Mouse (Mus musculus) kidney, postnatal 36 days (tissue): ENCODE measurements around the gene Irs2.

Source experiments
- DNase-seq, 2 experiments: peaks; one replicate each; pipeline ENCODE4 v3.0.0; 2021 to 2022; ENCODE audit warnings: mixed read lengths in 2 of 2

The Irs2 gene

DNA sequence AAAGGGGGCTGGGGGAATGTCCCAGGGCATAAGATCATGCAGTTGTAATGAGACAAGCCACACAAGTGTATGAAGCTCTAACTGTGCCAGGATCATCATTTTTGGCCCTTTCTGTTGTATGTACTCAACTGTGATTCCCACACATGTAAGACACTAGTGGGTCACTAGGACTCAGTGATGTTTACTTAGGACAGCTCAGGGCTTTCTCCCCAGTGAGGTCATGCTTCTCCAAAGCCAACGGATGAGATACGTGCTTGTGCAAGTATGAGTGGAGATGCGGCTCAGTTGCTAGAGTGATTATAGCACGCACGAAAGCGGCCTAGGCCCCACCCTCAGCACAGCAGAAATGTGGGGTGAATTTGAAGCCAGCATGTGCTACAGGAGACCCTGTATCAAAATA, 27.4 kb downstream of the Irs2 start:
- no peak for DNase-seq

DNA sequence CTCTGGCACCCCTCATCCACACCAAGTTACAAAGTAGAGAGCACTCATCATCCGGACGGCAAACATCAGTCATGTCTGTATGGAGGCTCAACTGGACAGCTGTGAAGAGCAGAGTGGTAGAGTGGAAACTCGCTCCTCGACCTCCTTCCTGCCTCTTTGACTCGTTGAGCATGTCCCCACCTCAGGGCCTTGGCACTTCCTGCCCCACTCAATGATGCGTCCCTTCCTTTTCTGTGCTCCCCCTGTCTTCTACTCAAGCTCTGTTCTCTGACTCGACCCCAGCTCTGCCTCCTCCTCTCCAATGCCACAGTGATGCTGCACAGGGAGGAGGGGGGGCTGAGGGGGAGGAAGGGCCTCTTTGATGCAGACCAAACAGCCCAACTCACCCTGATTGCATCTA, 28.3 kb downstream of the Irs2 start:
- no peak for DNase-seq

DNA sequence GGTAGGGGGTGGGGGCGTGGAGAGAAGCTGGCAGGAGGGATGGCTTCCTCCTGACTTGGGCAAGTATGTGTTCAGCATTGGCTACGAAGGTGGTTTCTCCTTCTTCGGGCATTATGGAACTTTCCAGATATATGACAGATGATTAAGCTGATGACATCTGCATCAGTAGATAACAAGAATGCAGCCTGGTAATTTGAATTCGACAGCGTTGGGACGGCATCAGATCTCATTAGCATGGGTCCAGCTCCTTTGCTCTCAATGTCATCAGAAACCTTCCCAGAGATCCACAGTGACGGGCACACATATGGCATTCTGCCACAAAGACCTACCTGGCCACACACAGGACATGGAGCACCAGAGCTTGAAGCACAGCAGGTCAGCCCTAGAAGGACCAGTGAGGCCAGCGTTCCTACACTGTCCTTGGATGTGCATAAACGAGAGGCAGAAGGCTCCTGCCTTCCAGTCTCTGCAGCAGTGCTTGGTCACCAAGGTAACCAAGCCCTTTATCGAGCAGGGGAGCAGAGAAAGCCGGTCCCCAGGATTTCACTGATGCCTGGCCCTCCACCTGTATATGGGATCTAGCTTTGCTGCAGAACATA, 29.0 kb downstream of the Irs2 start:
- DNase-seq = no peak

DNA sequence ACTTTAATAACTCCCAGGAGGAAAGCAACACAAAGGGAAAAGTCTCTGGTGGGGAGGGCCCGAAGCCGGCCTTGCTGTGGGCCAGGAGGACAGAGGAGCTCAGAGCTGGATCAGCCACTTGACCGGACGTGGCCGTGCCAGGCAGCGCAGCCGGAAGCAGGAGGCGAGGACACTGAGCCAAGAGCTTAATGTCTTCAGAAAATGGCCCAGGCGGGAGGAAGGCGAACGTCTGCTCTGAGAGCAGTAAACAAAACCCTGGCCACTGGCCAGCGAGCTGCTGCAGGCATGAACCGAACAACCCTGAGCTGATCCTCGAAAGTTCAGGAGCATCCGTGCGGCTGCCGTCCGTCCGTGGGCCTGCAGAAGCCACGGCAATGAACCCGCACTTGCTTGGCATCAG, 29.9 kb downstream of the Irs2 start:
- peak; percentile 86 to 87 for DNase-seq

DNA sequence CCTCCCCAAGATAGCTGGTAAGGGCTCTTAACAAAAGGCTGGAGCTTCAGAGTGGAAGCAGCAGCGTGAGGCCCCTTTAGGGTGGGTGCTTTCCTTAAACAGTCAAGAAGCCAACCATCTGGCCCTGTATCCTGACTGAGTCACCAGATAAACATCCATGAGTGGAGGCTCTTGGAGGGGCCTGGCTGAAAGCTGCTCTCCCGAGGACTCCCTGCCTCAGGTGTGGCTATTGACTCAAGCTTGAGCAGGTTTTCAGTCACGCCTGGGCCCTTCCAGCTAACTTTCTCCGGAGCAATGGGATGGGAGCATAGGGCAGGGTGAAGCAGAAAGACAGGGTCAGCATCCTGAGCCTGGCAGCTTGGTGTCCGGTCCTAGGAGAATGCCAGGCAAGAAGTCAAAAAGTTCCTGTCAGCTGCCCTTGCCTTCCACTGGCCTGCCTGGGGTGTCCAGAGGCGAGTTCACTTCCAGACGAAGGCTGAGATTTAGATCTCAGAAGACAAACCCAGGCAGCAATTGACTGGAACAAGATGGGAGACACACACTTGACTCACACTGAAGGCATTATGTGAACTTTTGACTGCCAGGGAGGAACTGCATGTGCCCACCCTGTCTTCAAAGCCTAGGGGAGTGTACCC, 30.4 kb downstream of the Irs2 start:
- DNase-seq = no peak

DNA sequence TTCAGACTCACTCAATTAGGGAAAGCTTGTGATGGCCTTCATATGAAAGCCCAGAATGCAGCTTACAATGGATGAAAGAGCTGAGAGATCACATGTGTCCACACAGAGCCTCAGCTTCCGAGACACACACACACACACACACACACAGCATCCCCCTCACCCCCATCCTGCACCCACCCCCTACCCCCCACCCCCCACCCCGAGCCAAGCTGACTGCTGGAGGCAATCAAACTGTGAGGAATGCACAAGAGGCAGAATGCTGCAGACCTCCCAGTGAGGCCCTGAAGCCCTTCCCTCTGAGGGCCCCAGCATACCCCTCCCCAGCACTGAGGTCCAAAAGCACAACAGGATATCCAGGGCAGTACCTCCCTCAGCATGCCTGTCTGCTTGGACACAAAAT, 33.6 kb downstream of the Irs2 start:
- DNase-seq = no peak

DNA sequence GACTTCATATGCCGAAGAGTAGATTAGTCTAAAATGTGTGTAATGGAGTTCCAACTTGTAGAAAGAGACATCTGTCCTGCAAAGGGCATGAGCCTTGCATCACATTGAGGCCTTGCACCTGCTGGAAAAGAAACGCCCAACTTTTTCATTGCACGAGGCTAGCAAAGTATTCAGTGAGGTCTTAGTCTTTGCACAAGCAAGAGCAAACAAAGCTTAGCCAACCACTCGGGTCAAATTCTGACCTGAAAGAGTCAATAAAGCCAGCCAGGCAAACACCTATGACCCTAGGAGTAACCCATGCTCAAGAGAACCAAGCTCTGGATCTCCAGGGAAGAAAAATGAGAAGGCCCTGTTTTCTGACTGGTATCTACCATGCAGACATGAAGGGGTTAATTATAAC, 34.1 kb downstream of the Irs2 start:
- DNase-seq = no peak

DNA sequence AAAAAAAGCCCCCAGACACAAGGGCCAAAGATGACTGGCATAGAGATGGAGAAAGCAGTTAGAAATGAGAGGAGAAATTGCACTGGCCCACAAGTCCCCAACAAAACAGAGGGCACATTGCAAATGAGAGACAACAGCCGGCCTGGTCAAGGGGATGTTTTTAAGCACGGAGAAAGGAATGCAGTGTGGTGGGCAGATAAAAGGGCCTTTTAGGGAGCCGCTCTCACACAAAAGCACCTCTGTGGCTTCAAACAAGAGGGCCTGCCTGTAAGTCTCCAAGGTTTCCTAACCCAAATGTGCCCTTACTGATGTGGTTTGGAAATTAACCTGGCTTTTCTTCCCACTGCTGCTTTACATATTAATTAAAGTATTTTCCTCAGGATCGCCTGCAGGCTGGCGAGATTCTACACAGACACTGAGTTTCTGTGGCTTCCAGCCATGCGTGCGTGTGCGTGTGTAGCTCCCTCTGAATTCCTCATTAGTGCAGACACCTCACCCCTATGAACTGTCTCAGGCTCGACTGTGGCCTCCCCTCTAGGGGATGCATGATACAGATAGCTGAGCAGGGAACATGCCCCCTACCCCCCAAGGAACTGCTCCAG, 35.3 kb downstream of the Irs2 start:
- DNase-seq = no peak

DNA sequence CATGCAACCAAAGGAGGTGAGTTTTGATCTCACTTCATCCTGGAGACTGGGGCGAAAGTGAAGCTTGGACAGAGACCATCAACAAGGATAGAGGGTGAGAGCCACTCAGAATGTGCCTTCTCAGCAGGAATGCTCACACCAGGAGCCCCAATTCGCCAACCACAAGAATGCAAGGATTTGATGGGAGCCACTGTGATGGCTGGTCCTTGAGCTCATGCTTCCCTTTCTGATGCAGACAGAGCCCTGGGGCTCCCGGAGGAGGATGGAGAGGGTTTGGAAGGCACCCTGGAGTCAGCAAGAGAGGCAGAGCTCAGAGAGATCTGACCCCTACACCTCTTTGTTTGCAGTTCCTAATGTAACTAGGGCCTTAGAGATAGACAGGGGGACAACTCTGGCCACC, 36.3 kb downstream of the Irs2 start:
- DNase-seq = no peak

DNA sequence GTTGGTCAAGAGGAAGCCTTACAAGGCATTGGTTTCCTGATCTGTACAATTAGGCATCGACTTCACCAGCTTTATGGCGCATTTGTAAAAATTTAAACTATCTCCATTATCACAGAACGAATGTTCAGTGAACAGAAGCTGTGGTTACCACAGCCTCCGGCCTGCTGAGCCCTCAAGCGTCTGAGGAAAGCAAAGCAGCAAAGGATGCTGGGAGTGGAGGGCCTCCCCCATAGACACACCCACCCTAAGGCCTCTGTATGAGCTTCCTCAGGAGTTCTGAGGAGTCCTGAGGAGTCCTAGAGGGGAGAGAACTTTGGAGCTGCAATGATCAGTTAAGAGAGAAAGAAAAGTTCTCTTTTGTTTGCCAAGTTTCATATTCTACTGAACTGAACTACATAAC, 36.7 kb downstream of the Irs2 start:
- DNase-seq = no peak

DNA sequence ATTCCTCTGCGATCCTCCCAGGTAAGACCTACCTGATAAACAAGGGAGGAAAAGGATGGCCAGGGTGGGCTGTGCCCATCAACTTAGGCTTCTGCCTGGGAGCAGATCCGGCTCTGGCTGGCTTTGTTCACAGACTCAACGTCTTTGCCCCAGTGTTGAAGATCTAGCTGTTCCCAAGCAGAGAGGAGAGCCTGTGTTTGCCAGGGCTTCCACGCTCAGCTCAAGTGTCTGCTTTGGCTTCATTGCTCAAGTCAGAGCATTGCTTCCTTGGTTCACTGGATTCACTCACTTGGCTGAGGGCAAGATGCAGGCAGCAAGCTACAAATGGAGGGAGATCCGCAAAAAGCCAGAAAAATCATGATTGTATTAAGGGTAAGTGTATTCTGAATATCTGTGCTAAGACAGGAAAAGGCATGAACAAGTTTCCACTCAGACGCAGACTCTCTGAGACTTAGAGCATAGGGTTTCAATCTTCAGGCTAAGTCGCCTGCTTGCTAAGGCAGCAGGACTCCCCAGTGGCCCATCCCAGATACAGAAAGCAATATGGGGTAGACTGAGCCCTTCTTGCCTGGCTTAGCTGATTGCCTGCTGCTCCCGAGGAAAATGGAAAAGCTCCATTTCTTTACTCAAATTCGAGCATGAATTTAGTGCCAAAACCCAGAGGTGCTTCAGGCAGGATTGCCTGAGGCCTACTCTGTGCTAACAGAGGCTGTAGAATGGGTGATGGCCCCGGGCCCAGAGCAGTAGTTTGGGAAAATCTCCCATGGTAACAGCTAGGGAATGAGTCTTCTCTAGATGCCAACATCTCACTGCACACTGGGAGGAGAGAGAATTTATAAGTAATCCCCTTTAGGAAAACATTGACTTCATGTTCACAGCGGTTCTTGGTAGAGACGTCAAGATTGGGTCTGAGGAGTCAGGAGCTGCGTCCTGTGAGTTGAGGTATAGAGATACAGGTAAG, 37.5 kb downstream of the Irs2 start:
- peak; percentile 49 to 56 for DNase-seq

DNA sequence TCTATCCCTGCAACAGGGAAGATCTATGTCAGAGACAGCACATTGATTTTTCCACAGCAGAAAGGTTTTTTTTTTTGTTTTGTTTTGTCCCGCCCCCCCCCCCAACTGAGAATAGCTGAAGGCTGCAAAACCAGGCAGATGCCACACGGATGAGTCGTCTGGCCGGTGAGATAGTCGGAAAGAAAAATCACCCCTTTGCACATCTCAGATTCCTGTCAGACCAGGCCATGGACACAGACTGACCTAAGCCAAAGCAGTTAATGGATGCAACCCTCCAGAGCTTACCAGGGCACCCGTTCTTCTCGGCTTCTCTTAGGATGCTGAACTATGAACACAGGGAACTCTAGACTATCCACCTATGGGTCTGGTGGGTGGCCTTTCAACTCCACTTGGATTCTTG, 39.6 kb downstream of the Irs2 start:
- DNase-seq = no peak

DNA sequence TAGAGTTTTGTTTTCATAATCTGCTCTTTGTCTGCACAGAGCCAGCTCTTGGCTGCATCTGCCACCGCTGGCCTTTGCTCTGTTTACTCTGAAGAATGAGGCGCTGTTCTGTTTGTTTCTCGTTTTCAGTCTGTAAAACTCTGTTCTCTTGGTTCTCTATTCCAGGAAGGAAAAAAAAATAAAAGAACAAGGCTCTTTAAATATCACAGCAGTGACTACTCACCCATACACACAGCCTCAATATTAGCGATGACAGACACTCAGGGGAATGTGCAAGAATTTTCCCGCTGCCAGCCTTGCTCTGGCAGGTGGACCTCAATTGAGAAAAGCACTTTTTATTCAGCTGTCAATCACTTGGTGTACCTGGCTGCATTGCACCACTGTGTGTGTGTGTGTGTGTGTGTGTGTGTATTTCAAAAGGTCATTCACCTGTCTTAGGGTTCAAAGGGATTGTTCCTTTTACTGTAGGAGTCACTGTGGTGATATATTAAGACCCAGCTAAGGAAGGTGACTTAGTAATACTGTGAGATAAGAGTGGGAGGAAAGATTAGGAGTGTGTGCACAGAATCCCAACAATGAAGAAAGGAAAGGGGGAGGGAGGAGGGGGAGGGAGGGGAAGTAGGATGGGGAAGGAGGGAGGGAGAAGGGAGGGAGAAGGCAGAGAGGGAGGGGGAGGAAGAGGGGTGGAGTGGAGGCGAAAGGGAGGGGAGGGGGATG, 42.7 kb downstream of the Irs2 start:
- DNase-seq = peak; percentile 50 to 70

DNA sequence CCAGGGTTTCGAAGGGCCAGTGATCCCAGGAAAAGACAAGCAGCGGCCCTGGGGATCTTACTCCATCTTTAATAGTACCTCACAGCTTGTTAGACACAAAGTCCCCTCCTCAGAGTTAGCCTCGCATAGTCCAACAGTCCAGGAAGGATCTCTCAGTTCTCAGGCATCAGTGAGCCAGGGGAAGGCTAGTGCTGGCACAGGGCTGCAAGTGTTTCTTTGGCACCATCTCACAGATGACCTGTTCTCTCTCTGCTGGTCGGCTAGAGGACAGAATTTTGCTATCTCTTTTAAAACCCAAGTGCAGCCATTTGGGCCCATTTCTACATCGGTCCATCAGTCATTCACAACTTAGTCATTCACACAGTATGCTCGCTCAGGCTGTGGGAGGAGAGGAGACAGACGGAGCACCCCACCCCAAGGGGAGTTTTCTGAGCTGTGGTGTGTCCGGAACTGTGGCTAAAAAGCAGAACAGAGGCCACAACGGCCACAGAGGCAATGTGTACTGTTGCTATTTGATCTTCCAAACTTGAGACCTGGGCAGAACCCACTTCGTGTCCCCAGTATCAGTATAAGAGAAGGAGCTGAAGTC, 43.7 kb downstream of the Irs2 start:
- DNase-seq = peak in 1 of 2 experiments; percentile 40

DNA sequence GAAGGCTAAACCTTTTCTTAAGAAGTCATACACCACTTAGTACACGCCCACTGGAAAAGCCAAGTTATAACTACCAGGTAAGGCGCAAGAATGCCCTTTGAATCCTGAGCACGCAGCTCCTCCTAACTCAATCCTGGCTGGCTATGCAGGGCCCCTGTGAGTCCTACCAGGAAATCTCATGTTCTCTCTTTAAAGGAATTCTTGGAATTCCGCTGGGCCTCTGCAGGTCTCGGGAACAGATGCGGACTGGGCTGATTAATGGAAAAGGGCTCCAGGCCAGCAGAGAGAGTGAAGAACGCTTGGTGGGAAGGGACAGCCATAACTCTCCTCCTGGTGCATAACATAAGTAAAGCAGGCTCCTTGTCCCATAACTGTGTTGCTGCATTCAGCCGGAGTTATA, 46.3 kb downstream of the Irs2 start:
- peak; percentile 70 to 82 for DNase-seq

DNA sequence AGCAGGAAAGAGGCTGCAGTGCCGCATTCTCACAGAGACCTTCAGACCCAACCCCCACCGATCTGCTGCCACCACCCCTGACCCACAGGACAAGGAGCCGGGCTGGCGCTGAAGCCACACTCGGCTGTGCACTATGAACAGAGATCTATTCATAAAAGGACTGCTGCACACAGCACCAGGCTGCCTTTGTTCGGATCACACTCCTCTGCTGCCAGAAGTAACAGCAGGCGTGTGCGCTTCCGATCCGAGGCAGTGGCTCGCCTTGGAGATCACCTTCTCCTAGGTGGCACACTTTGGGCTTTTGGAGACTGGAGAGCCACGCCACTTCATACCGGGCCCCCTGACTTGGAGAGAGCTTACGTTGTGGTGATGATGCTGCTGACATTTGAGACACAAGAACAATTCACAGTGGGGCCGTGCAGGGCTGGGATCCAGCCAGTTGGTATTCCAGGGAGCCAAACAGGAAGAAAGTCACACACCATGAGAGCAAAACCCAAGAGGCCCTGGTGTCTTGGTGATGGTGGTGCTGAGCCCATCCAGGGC, 47.9 kb downstream of the Irs2 start:
- peak in 1 of 2 experiments; percentile 57 for DNase-seq

DNA sequence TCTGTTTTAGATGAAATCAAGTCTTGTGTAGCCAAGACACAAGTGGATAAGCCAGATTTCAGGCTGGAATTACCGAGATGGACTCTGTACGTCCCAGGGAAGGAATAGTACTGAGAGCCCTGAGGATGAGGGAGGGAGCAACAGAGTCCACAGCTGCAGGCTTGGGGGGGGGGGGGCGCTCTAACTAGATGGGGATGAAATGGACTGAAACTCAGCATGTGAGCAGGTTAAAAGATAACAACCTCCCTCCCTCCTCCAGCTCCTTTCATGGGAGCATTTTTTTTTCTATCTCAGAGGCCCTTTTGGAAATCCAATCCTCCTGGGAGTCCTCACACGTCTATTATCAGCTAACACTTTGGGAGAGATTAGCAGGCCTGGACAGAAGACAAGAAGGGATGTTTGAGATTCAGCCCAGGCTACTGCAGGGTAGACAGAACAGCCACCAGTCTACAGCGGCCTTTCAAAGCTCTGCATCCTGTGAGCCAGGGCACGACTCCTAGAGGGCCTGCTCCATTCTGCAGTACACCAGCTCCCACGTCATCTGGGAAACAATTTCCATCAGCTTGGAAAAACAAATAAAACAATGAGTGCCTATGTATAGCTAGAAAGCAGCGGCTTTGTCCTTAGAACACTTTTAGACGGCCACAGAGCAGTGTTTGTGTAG, 50.8 kb downstream of the Irs2 start:
- DNase-seq = peak in 1 of 2 experiments; percentile 38

DNA sequence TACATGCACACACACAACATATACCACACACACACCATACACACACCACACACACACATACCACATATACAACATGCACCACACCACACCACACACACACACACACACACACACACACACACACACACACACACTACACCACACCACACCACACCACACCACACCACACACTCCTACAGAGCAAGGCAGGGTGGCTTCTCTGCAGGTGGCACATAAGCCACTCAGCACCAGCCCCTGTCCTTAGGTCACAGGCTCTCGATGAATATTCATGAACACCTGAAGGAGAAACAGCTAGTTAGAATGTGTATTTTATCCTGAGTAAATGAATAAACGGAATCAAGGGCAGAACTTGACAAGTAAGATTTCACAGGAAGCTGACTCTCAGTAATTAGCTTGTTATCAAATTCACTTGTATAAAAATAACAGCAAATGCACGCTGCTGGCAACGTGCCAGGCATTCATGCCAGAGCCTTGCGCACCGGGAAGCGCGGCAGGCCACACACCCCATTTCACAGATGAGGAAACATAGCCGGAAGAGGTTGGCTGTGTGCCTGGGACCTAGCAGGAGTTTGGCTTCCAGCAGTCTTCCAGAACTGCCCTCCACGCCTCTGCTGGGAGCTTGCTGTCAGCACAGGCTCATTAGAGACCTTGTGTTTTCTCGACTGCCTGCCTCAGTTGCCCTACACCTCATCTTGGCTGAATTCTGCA, 54.8 kb downstream of the Irs2 start:
- peak; percentile 95 to 96 for DNase-seq

DNA sequence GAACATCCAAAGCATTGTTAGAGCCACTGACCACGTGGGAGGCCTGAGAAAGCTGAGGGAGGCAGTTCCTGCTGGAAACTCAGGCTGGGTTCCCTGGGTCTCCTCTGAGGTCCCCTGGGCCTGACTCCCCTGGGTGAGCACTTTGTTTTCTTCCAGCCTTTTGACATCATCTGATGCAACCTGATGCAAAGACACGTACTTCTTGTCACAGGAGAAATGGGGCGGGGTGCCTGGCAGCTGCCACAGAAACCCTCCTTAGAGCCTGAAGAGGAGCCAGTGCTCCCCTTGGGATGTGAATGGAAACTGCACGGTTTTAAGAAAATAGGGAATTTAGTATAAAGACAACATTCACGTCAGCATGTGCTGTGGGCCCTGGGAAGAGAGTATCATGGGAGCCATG, 55.6 kb downstream of the Irs2 start:
- no peak for DNase-seq

DNA sequence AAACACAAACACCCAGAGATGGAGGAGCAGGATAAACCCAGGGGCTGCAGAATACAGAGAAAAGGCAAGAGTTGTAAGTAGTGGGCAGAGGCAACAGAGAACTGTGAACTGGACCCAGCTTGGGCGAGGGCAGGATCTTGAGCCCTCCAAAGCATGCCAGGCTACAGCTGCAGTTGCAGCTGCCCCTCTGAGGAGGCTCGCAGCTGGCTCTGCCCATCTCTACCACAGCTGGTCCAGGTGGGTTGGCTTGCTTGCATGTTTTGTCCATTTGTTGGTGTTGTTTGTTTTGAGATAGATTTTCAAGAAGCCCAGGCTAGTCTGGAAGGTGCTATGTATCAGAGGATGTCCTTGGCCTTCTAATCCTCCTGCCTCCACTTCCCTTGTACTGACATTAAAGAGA, 56.0 kb downstream of the Irs2 start:
- DNase-seq = no peak

DNA sequence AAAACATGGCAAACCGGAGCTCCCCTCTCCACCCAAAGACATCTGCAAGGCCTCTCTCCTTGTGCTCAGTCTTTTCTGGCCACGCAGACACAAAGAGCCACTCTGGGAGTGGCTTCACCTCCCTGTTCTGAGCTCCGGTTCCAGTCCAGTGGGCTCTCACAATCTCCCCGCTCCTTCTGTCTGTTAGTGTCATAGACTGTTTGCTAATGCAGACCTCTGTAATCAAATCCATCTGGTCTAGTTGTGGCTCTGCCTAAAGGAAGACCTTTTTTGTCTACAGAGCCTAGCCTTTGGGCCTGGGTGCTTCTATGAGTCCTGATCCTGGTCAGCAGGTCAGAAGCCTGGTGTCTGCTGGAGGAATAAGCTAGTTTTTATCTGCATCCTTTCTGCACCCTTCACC, 56.7 kb downstream of the Irs2 start:
- DNase-seq = no peak
